Mouse (Mus musculus) olfactory bulb, adult 2 months (tissue): ENCODE measurements around the gene Serpina16.

Experiments used
- CTCF ChIP-seq: fragments of 200-500 bp; IDR thresholded peaks from 2 replicates; pipeline ENCODE4 v1.5.1; 2012; ENCODE audit warnings: low read depth, mild to moderate bottlenecking, low read length, moderate library complexity; ENCODE audit not compliant: insufficient read depth
- POLR2A ChIP-seq: fragments of 200-500 bp; IDR thresholded peaks from 2 replicates; pipeline ENCODE4 v1.6.1; 2012; ENCODE audit warnings: mild to moderate bottlenecking, low read depth, low read length, moderate library complexity; ENCODE audit not compliant: insufficient read depth

GRCm38 (mm10) chr12:103687021-103687420 lies 11.1 kb upstream of the Serpina16 start:
- TF ChIP-seq CTCF (no peak), POLR2A (no peak)
